Mouse (Mus musculus) heart, embryonic 12.5 days (tissue): ENCODE data around the gene Gfra1. TPM values are rescaled to one million over a fixed set of nuclear protein-coding genes. Genes with fewer than 3 reads are reported as not detected.

Source experiments
- ATAC-seq: fragments of 200-750 bp; cut with Nextera tagmentation; 2 replicates; pipeline ENCODE4 v1.8.0; 2017; ENCODE audit warnings: moderate TSS enrichment, moderate library complexity; ENCODE audit not compliant: insufficient number of reproducible peaks, low FRiP score
- H3K27ac ChIP-seq: fragments of 300-500 bp; sonication (generic); 2 replicates; pipeline ENCODE4 v1.5.1; 2016; ENCODE audit warnings: mild to moderate bottlenecking, moderate library complexity; ENCODE audit not compliant: poor library complexity, severe bottlenecking
- H3K27me3 ChIP-seq: fragments of 300-500 bp; sonication (generic); replicated peaks from 2 replicates; pipeline ENCODE4 v1.6.1; 2016; ENCODE audit warnings: mild to moderate bottlenecking, moderate library complexity
- H3K36me3 ChIP-seq: fragments of 300-500 bp; sonication (generic); 2 replicates; pipeline ENCODE4 v1.6.1; 2016; ENCODE audit warnings: mild to moderate bottlenecking, moderate library complexity
- H3K4me1 ChIP-seq: fragments of 300-500 bp; sonication (generic); replicated peaks from 2 replicates; pipeline ENCODE4 v1.6.1; 2016; ENCODE audit warnings: mild to moderate bottlenecking
- H3K4me2 ChIP-seq: fragments of 300-500 bp; sonication (generic); 2 replicates; pipeline ENCODE4 v1.6.1; 2016; ENCODE audit warnings: mild to moderate bottlenecking, moderate library complexity
- H3K4me3 ChIP-seq: fragments of 300-500 bp; sonication (generic); 2 replicates; pipeline ENCODE4 v1.5.1; 2016; ENCODE audit warnings: mild to moderate bottlenecking
- H3K9ac ChIP-seq: fragments of 300-500 bp; sonication (generic); 2 replicates; pipeline ENCODE4 v1.6.1; 2016; ENCODE audit warnings: mild to moderate bottlenecking, moderate library complexity
- H3K9me3 ChIP-seq: fragments of 300-500 bp; sonication (generic); replicated peaks from 2 replicates; pipeline ENCODE4 v1.6.1; 2016; ENCODE audit warnings: mild to moderate bottlenecking, moderate library complexity
- WGBS: fragments of 180-500 bp; shearing (Covaris S2); methylation state at CpG from one replicate; pipeline ENCODE4 v1.1.7; 2016; 5-methylcytosine and 5-hydroxymethylcytosine counted together
- polyA plus RNA-seq: library from polyadenylated mRNA; unstranded; fragments of >200 nt; fragmentation: Nextera tagmentation; extraction: Ambion mirVana; gene quantifications from 2 replicates; pipeline ENCODE4 v1.2.1, GENCODE M21; 2016

Gfra1 gene
- polyA plus RNA-seq, 1 experiment from 2014 or later = 6.1 TPM

DNA sequence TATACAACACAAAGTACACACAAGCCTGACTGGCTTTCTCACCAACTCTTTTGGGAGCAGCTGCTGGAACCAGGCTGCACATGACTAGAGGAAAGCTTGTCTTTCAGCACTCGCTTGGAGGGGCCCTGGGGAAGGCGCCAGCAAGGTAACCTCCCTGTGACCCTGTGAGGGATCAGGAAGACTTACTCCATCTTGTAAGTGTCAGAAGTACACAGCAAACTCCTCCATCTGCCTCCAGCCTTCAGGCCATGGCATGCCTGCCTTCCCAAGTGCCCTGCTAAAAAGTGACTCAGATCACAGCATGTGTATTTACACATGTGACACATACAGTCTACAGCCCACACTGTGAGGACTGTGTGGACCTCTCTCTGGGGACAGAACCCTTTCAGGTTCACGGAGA lies 36.0 kb downstream of the Gfra1 start:
- no peak overlapping the region for H3K9ac ChIP-seq
- no peak overlapping the region for H3K4me3 ChIP-seq
- H3K4me1 ChIP-seq = peaks cover 8% of the 10 kb centered on the region
- WGBS = 24% methylated on average over 3 of the region's 3 CpGs
- peak overlapping the region; percentile 26; the same call in 1 of the 2 replicates for H3K27ac ChIP-seq
- ATAC-seq = peak; percentile 25; the same call in 1 of the 2 replicates
- no peaks in the 10 kb centered on the region for H3K27me3 ChIP-seq
- no peaks in the 10 kb centered on the region for H3K9me3 ChIP-seq
- no peak overlapping the region for H3K4me2 ChIP-seq
- no peaks in the 10 kb centered on the region for H3K36me3 ChIP-seq

- Histone ChIP-seq H3K27me3 (no peaks in the 10 kb centered on the region), H3K9me3 (no peaks in the 10 kb centered on the region), H3K9ac (no peak overlapping the region), H3K36me3 (no peaks in the 10 kb centered on the region), H3K4me3 (no peak overlapping the region), H3K4me1 (peaks cover 8% of the 10 kb centered on the region), H3K4me2 (no peak overlapping the region), H3K27ac (peak overlapping the region; percentile 26; the same call in 1 of the 2 replicates)
- 55% methylated on average over 3 of the region's 3 CpGs for WGBS
- no peak; the same call in 1 of the 2 replicates for ATAC-seq
These were observed 36.4 kb downstream of the Gfra1 start for GRCm38 (mm10) chr19:58419278-58419677.

- WGBS = 64% methylated on average over 4 of the region's 4 CpGs
- H3K36me3 ChIP-seq = no peaks in the 10 kb centered on the region
These were observed 40.5 kb downstream of the Gfra1 start for GRCm38 (mm10) chr19:58415173-58415572.

DNA sequence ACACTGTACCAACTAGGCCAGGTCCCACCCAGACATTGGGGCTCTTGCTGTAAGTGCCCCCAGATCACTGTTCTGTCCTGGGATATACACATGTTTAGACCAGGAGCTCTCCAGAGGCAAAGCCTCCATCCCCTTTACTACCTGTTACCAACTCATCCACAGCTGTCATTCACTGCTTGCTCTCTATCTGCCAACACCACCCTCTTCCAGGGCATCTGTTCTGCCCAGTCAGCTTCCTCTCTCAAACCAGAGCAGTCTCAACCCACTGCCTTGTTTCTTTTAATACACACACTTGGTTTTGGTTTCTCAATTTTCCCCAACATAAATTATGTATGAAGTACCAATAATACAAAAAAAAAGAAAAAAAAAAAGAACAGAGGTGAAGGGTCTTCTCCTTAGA lies 41.0 kb downstream of the Gfra1 start:
- H3K9me3 ChIP-seq = peaks cover 4% of the 10 kb centered on the region; the same call in 1 of the 2 replicates
- no peak overlapping the region for H3K9ac ChIP-seq
- H3K36me3 ChIP-seq = no peaks in the 10 kb centered on the region
- H3K4me1 ChIP-seq = peaks cover 6% of the 10 kb centered on the region
- H3K27me3 ChIP-seq = no peaks in the 10 kb centered on the region
- H3K4me2 ChIP-seq = no peak overlapping the region
- ATAC-seq = no peak
- no peak overlapping the region for H3K27ac ChIP-seq
- no peak overlapping the region for H3K4me3 ChIP-seq

More at GRCm38 (mm10) chr19:58415173-58415572, 40.5 kb downstream of the Gfra1 start:
- no peak overlapping the region for H3K4me3 ChIP-seq
- no peaks in the 10 kb centered on the region for H3K27me3 ChIP-seq
- H3K27ac ChIP-seq = no peak overlapping the region
- no peak overlapping the region for H3K9ac ChIP-seq
- no peak overlapping the region for H3K4me2 ChIP-seq
- H3K4me1 ChIP-seq = peaks cover 8% of the 10 kb centered on the region
- H3K9me3 ChIP-seq = no peaks in the 10 kb centered on the region
- no peak for ATAC-seq

DNA sequence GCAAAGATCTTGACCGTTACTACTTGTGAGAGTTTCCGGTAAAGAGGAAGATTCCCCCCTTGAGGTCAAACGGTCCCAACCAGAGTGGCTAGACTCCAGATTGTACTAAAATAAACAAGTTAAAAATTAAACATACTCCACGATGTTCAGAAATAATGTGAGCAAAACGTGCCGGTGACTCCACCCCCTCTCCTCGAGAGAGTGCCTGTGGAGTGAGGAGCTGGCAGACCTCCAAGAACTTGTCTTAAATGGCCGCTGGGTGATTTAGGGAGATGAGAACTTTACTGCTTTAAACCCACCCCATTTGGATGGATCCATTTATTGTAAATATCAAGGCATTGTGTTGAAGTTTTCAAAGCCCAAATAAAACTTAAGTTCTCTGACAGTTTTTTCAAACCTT lies 42.4 kb downstream of the Gfra1 start:
- peak overlapping the region; percentile 45 for H3K4me2 ChIP-seq
- no peaks in the 10 kb centered on the region for H3K36me3 ChIP-seq
- H3K4me1 ChIP-seq = no peaks in the 10 kb centered on the region
- H3K4me3 ChIP-seq = 0 out of 2 replicates have a peak overlapping the region, but pooled peaks have one; percentile 4
- H3K27me3 ChIP-seq = no peaks in the 10 kb centered on the region
- H3K9me3 ChIP-seq = peaks cover 7% of the 10 kb centered on the region; the same call in 1 of the 2 replicates
- H3K27ac ChIP-seq = no peak overlapping the region
- no peak for ATAC-seq
- no peak overlapping the region for H3K9ac ChIP-seq
- WGBS = 32% methylated on average over 8 of the region's 8 CpGs

DNA sequence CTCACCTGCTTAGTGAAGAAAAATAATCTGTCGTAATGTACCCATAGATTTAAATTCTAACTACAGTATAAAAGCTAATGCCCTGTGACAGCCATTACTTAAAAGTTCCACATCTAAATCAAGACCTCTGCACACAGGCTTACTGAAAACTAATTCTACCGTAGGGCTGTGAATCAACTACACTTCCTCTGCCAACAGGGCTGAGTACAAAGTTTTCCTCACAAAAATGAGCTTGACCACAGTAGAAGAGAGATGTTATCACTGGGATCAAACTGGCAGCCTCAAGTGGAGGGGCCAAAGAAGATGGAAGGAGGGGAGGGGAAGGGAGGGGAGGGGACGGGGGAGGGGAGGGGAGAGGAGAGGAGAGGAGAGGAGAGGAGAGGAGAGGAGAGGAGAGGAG lies 42.9 kb downstream of the Gfra1 start:
- no peak overlapping the region for H3K9ac ChIP-seq
- no peak for ATAC-seq

DNA sequence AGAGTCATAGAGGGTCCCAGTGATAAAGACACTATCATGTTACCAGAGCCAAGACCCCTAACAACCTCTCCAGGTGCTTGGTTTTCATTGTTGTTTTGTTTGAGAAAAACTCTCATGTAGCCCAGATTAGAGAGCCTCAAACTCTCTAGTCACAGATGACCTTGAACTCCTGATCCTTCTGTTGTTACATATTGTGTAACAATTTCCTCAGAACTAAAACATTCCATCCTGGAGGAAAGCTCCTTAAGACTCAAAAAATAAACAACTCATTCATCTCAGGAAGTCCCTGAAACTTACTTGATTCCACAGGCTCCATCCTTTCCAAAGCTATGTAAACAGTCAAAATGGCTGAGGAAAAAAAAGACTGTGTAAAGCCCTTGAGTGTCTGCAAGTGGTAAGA lies 49.0 kb downstream of the Gfra1 start:
- ATAC-seq = no peak
- no peak overlapping the region for H3K4me3 ChIP-seq
- no peaks in the 10 kb centered on the region for H3K27me3 ChIP-seq
- peaks cover 7% of the 10 kb centered on the region; the same call in 1 of the 2 replicates for H3K9me3 ChIP-seq
- H3K36me3 ChIP-seq = no peaks in the 10 kb centered on the region
- H3K4me2 ChIP-seq = no peak overlapping the region
- H3K9ac ChIP-seq = no peak overlapping the region
- no peaks in the 10 kb centered on the region for H3K4me1 ChIP-seq
- no peak overlapping the region for H3K27ac ChIP-seq

More for the DNA sequence above, 42.9 kb downstream of the Gfra1 start:
- 72% methylated on average over 2 of the region's 3 CpGs for WGBS
- Histone ChIP-seq H3K4me1 (no peaks in the 10 kb centered on the region), H3K27me3 (no peaks in the 10 kb centered on the region), H3K36me3 (no peaks in the 10 kb centered on the region), H3K4me3 (no peak overlapping the region), H3K9me3 (peaks cover 7% of the 10 kb centered on the region; the same call in 1 of the 2 replicates), H3K4me2 (peak overlapping the region; percentile 45; the same call in 1 of the 2 replicates), H3K27ac (no peak overlapping the region)

GRCm38 (mm10) chr19:58400224-58400623 lies 55.5 kb downstream of the Gfra1 start:
- H3K27ac ChIP-seq = no peak overlapping the region
- no peak overlapping the region for H3K4me3 ChIP-seq
- WGBS = 80% methylated on average over 3 of the region's 3 CpGs
- peaks cover 4% of the 10 kb centered on the region for H3K4me1 ChIP-seq
- H3K4me2 ChIP-seq = no peak overlapping the region
- no peaks in the 10 kb centered on the region for H3K9me3 ChIP-seq
- no peaks in the 10 kb centered on the region for H3K36me3 ChIP-seq
- no peaks in the 10 kb centered on the region for H3K27me3 ChIP-seq
- ATAC-seq = no peak
- H3K9ac ChIP-seq = no peak overlapping the region

DNA sequence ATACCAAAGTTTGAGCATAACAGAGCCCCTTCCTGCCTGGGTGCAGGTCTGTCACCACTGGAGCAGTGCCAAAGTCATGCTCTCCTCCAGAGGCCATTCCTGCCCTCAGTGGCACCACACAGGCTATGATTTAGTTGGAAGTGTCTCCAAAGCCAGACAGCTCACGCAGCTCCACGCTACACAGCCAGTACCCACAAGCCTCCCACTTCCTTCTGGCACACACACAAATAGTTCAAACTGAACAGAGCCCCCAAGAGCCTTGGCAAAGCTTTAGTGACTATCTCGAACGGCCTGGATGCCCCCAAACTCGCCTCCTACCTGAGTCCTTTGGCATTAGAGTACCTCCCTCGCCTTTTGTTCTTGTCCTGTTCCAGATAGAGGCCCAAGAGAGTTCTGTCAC lies 56.5 kb downstream of the Gfra1 start:
- H3K4me1 ChIP-seq = peaks cover 4% of the 10 kb centered on the region
- peak overlapping the region; percentile 17; the same call in 1 of the 2 replicates for H3K27ac ChIP-seq
- H3K9me3 ChIP-seq = no peaks in the 10 kb centered on the region
- H3K4me3 ChIP-seq = no peak overlapping the region
- H3K36me3 ChIP-seq = no peaks in the 10 kb centered on the region
- WGBS = 44% methylated on average over 6 of the region's 6 CpGs
- H3K27me3 ChIP-seq = no peaks in the 10 kb centered on the region
- H3K9ac ChIP-seq = no peak overlapping the region
- no peak for ATAC-seq
- H3K4me2 ChIP-seq = no peak overlapping the region

DNA sequence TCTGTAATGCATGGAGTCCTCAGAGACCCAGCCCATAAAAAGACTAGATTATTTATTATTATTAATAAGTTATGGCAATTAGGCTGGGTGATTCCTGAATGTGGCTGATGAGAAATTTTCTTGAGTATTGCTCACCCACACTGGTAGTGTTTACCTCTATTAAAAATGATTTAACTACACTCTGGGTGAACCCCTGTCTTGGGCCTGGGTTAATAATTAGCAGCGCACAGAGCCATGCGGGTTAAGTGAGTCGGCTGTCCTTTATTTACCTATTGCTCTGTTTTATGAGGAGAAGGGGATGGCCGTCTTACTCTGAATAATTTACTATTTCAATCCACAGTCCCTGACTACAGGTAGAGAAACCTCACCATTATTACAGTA lies 59.1 kb downstream of the Gfra1 start:
- H3K36me3 ChIP-seq = no peaks in the 10 kb centered on the region
- no peak overlapping the region for H3K27ac ChIP-seq
- no peak overlapping the region for H3K9ac ChIP-seq
- no peak overlapping the region for H3K4me3 ChIP-seq
- ATAC-seq = no peak
- peaks cover 4% of the 10 kb centered on the region for H3K4me1 ChIP-seq
- H3K27me3 ChIP-seq = no peaks in the 10 kb centered on the region
- WGBS = 88% methylated on average over 4 of the region's 4 CpGs
- H3K9me3 ChIP-seq = no peaks in the 10 kb centered on the region
- no peak overlapping the region for H3K4me2 ChIP-seq

DNA sequence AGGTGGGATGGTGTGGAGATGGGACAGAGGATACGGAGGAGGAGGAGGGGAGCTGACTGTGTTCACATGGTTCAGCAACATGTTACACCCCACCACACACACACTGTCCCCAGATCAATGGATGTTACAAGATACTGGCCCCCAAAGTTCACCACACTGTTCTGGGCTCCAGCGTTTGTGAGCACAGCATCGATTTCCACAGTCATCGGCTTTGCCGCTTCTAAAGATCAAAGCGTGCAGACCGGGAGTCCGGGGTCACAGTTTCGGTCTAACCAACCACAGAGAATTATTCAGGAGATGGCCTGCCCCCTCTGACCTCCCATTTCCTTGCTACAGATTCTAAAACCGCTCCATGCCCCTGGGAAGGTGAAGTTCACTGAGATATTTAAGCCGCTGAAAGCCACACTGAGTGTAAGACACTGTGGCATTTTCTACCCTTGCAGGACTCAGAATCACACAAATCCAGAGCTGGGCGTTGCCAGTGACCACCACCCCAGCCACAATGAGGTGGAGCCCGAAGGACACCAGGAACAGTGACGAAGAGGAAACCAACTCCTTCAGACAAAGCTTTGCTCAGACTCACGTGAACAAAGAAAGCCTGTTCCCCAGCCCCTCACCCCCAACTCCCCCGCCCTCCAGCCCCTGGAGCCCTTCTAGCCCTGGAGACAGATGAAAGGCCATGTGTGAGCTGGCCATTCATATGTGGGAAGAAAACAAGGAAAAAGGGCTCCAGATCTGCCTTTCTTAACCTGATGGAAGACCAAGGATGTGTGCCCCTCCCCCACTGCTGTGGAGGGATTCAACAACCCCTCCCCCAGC lies 59.7 kb downstream of the Gfra1 start:
- 69% methylated on average over 16 of the region's 16 CpGs for WGBS
- no peaks in the 10 kb centered on the region for H3K27me3 ChIP-seq
- H3K36me3 ChIP-seq = no peaks in the 10 kb centered on the region
- no peak overlapping the region for H3K4me2 ChIP-seq
- H3K4me3 ChIP-seq = no peak overlapping the region
- no peaks in the 10 kb centered on the region for H3K9me3 ChIP-seq
- no peak overlapping the region for H3K9ac ChIP-seq
- H3K4me1 ChIP-seq = peaks cover 4% of the 10 kb centered on the region
- ATAC-seq = no peak
- no peak overlapping the region; the same call in 1 of the 2 replicates for H3K27ac ChIP-seq
